Mouse (Mus musculus): ENCODE results near the gene Plekhj1.
A peak's percentile ranks its signal among the peaks of the same experiment; 100 is the strongest.
"Not testable (repeated sequence)": the region's sequence is repeated elsewhere in the genome, so short reads cannot be mapped to it uniquely, and the experiment has no call there.

The Plekhj1 gene

GRCm38 (mm10) chr10:80824827-80825226 is 26.4 kb upstream of the Plekhj1 start:
- DNase-seq, result no peak

DNA sequence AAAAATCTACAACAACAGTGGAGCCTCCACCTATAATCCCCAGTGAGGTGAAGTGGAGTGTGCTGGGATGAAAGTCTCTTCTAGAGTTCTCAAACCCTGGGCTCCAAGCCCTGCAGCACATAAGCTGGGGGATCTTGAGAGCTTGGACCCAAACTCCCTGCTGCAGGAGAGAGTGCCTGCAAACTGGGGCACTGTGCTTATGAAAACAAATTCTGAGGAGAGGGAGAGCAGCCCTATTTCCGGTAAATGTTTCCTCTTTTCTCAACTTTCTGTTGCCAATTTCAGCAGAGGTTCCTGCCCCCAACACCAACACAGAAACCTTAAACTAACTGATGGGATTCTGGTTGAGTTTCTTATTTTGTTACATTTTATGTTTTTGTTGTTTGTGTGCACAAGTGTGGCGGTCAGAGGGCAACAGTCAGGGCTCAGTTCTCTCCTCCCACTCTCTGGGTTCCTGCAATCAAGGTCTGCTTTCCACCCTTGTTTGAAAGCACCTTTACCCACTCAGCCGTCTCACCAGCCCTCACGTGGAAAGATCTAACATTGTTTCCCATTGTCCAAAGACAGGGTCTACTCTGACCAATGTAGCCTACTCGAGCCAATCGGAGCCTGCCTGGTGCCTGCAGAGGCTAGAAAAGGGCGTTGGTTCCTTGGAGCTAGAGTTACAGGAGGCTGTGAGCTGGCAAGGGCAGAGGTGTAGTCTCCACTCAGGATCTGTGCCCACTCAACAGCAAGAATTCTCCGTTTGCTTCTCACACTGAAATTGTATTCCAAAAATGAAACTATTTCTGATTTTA is 25.6 kb upstream of the Plekhj1 start:
- no peak for DNase-seq

DNA sequence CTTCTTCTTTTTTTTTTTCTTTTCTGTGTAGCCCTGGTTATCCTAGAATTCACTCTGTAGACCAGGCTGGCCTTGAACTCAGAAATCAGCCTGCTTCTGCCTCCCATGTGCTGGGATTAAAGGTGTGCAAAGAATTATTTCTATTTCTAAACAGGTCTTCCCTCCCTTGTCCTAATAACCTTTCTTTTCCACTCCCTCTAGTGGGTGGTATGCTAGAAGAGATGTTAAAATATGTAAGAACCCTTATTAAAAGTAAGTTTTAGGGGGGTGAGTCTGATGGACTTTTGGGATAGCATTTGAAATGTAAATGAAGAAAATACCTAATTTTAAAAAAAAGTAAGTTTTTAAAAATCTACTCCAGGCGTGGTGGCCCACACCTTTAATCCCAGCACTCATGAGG is 24.9 kb upstream of the Plekhj1 start:
- DNase-seq, result no peak

GRCm38 (mm10) chr10:80822528-80822927 is 24.1 kb upstream of the Plekhj1 start:
- DNase-seq, result peak in 1 of 2 experiments; percentile 2

DNA sequence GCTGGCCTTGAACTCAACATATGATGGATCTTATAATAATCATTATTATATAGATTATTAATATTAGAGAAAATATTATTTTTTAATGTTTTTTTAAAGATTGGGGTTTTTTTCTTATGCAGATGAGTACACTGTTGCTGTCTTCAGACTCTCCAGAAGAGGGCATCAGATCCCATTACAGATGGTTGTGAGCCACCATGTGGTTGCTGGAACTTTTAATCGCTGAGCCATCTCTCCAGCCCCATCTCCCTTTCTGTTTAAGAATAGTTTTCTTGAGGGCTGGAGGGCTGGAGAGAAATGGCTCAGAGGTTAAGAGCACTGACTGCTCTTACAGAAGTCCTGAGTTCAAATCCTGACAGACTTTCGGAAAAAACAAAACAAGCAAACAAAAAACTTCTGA is 23.6 kb upstream of the Plekhj1 start:
- peak in 1 of 2 experiments; percentile 54 for DNase-seq

- peak in 1 of 2 experiments; percentile 8 for DNase-seq
These were observed 21.0 kb upstream of the Plekhj1 start for GRCm38 (mm10) chr10:80819406-80819805.

- peak in 1 of 2 experiments; percentile 19 for DNase-seq
These were observed 20.3 kb upstream of the Plekhj1 start for GRCm38 (mm10) chr10:80818599-80819281.

DNA sequence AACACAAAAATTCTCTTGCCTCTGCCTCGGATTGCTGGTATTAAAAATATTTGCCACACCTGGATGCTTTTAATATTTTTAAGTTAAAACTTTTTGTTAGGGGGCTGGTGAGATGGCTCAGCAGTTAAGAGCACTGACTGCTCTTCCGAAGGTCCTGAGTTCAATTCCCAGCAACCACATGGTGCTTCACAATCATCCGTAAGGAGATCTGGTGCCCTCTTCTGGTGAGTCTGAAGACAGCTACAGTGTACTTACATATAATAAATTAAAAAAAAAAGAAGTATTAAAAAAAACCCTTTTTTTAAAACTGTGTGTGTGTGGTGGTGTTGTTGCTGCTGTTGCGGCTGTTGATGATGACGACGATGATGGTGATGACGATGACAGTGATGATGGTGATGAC is 19.5 kb upstream of the Plekhj1 start:
- not testable (repeated sequence) for DNase-seq

GRCm38 (mm10) chr10:80817164-80817563 is 18.7 kb upstream of the Plekhj1 start:
- DNase-seq, result peak in 1 of 2 experiments; percentile 9

- DNase-seq, result peak in 1 of 2 experiments; percentile 4
These were observed 17.9 kb upstream of the Plekhj1 start for GRCm38 (mm10) chr10:80816303-80816702.

DNA sequence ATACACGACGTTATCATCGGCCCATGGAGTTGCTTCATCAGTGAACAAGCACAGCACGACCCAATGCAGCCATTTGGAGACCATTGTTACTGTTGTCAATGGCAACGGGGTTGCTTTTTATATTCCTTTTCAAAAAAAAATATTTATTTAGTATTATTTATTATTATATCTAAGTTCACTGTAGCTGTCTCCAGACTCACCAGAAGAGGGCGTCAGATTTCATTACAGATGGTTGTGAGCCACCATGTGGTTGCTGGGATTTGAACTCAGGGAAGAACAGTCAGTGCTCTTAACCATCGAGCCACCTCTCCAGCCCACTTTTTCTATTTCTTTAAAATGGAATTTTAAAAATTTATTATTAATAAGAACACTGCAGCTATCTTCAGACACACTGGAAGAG is 16.4 kb upstream of the Plekhj1 start:
- no peak for DNase-seq

- peak in 1 of 2 experiments; percentile 12 for DNase-seq
These were observed 14.9 kb upstream of the Plekhj1 start, which contains the start of gene Jsrp1 for GRCm38 (mm10) chr10:80813366-80813765. Gene Jsrp1, minus strand, starts transcription at chr10:80813498.

- DNase-seq, result peak in 1 of 2 experiments; percentile 15
These were observed 14.1 kb upstream of the Plekhj1 start for GRCm38 (mm10) chr10:80812391-80813041.

- DNase-seq, result peak in 1 of 2 experiments; percentile 18
These were observed 11.7 kb upstream of the Plekhj1 start for GRCm38 (mm10) chr10:80810084-80810483.

GRCm38 (mm10) chr10:80808985-80809632 is 10.7 kb upstream of the Plekhj1 start:
- DNase-seq, result peak in 1 of 2 experiments; percentile 22

- peak in 1 of 2 experiments; percentile 34 for DNase-seq
These were observed 9.9 kb upstream of the Plekhj1 start for GRCm38 (mm10) chr10:80808099-80808984.

DNA sequence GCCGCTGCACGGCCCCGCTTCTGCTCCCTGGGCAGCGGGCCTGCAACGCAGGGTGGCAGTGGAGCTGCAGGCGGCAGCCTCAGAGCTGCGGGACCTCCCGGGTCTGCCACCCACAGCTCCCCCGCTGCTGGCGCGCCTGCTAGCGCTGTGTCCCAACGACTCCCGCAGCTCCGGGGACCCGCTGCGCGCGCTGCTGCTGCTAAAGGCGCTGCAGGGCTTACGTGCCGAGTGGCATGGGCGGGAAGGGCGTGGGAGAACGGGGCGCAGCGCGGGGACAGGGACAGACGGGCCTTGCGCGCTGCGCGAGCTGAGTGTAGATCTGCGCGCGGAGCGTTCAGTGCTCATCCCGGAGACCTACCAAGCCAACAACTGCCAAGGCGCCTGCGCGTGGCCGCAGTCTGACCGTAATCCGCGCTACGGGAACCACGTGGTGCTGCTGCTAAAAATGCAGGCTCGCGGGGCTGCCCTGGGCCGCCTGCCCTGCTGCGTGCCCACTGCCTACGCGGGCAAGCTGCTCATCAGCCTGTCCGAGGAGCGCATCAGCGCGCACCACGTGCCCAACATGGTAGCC is 8.7 kb upstream of the Plekhj1 start:
- DNase-seq, result peak; percentile 70 to 83

DNA sequence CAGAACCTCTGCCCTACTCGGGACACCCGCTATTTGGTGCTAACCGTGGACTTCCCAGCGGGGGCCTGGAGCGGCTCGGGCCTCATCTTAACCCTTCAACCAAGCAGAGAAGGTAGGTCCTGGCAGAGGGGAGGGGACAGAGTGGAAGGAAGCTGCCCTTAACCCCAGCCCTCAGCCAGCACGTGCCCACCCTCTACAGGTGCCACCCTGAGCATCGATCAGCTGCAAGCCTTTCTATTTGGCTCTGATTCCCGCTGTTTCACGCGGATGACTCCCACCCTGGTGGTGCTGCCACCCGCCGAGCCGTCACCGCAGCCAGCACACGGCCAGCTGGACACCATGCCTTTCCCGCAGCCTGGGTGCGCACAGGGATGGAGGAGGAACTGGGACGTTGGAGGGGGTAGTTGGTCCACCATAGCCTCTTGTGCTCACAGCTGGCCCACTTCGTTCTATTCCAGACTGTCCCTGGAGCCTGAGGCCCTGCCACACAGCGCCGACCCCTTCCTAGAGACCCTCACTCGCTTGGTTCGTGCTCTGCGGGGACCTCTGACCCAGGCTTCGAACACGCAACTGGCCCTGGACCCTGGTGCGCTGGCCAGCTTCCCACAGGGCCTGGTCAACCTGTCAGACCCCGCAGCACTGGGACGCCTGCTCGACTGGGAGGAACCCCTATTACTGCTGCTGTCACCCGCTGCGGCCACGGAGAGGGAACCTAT is 8.1 kb upstream of the Plekhj1 start:
- peak in 1 of 2 experiments; percentile 24 for DNase-seq

GRCm38 (mm10) chr10:80805925-80806324 is 7.5 kb upstream of the Plekhj1 start:
- DNase-seq, result peak; percentile 72 to 84

- DNase-seq, result peak in 1 of 2 experiments; percentile 22
These were observed 6.9 kb upstream of the Plekhj1 start for GRCm38 (mm10) chr10:80805322-80805721.

DNA sequence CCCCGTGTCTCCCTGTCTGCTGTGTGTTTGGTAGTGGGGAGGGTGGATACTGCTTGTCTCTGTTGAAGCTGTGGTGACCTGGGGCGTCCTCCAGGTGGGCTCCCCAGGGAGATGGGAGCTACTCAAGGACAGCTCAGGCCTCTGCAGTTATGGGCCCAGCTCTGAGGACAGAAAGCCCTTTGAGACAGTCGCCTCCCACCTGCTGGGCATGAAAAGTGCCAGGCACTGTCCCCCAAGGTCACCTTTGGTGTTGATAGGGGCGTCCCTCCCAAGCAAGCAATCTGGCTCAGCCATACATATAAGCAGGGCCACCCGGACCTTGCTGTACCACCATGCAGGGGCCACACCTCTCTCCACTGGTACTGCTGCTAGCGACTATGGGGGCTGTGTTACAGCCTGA is 6.5 kb upstream of the Plekhj1 start, which contains the start of gene Amh:
Amh (plus strand) TSS at position 328 of the 400 bp plus-strand sequence.
- DNase-seq, result no peak
